Mouse (Mus musculus) right cerebral cortex, postnatal 14 days (tissue): ENCODE data around the gene Pdia5.

Source experiments
- DNase-seq: peaks from one replicate; pipeline ENCODE4 v3.0.0; 2022

Gene Pdia5

DNA sequence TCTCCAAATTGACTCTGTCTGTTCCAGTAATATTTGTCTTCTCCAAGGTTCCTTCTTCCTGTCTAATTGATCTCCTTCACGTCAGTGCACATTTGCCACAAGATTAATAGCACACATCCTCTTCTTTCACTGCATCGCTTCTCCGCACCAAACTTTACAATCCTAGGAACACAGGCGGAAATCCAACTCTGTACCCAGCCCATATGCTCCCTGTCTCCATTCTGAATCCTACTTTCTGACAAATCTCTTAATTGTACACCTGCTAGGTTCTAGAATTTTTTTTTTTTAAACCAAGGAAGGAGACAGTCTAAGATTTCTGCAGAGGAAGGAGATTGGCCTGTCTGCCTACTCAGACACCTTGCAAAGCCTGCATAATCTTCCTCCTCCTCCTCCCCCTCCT is 59.1 kb downstream of the Pdia5 start:
- no peak for DNase-seq

DNA sequence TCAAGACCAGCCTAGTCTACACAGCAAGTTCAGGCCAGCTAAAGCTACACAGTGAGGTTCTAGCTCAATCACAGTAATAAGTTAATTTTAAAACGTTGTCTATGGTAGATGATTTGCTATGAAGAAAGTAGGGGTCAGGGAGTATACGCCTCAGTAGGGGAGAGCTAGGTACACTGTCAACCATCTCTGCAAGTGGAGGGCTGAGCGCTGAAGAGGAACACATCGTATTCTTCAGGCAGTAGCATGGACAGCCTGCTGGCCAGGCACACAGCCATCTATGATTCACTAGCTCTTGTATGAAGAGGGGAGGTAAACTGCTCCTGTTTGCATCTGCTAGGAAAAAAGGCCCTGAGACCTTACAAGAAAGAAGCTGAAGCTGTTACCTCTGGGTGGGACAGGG is 65.7 kb downstream of the Pdia5 start:
- no peak for DNase-seq

DNA sequence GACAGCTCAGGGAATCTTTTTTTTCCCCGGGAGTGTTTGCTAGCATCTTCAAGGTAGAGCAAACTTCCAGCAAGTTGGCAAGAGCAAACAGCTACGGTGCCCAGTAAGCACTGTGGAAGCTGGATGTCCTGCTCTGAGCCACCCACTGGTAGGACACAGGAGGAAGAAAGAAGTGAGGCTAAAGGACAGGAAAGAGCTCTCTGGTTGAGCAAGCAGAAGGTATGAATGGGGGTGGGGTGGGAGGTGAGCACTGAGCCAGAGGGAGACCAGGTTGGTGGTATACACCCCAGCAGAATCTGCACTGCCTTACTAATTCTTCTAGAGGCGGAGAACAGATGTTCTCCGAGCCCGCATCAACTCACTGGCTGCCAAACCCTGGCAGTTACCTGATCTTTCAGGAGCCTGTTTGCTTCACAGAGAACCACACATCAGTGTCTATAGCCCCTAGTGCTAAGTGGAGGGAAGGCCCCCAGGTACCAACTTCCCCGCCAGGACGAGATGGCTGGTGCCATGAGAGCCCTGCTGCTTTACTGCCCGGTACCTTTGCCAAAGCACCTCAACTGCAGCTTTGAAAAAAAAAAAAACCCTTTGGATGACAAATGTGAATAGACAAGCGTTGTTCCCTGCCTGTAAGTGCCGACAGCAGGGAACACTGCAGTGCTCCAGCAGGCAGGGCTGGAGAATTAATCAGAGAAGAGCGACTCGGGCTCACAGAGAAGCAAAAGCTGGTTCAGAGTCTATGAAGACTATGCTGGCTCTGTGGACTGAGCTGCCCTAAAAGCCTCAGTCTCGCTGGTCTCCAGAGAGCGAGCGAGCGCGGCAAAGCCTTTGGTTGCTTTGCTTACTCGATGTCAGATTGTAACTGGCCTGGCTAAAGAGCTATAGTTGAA is 67.2 kb downstream of the Pdia5 start:
- DNase-seq, result no peak

DNA sequence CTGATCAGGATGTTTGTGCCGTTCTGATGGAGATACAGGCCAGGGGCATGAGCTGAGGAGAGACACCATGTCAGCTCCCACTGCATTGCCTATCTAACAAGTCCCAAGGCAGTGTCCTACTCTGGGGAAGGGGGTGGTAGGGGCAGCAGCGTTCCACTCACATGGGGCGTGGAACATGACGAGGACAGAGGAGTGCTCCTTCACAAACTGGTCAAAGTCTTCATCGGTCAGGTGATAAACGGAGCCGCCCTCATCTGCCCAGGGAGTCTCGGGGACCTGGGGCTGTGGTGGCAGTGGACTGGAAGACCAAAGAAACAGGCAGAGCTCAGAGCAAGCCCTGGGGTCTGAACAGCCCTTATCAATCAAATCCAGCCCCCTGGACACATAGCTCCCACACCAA is 68.0 kb downstream of the Pdia5 start:
- no peak for DNase-seq

DNA sequence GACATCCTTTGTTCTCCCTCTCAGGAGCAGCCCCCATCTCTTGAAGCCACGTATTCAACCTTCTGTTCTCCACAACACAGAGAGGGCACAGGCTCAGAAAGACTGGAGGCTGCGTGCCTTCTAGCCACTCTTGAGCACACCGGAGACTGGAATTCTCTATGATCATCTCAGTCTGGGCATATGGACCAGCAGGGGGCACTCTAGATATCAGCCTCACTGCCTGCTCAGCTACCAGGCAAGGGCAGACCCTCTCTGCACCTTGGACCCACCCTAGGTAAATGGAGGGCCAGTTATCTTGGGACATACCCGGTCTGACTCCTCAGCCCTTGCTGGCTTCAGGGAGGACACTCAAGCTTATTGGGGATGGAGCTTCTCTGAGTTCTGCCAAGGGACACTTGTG is 68.5 kb downstream of the Pdia5 start:
- peak; percentile 29 for DNase-seq

DNA sequence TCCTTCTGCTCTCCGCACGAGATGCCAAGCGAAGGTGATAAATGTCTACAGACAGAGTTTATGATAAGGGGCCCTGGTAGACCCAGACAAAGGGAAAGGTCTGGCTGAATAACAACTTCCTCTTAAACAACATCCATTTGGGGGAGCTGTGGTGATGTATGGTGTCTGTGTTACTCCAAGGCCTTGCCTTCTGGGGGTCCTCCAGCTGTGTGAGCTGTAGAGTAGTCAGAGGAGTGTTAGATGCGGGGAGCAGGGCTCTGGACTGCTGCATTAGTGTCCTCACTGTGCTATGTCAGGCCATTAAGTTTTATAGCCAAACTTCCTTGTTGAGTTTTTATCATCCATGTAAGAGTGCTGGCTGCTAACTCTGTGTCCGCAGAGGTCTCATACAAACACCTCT is 76.1 kb downstream of the Pdia5 start:
- DNase-seq, result no peak

DNA sequence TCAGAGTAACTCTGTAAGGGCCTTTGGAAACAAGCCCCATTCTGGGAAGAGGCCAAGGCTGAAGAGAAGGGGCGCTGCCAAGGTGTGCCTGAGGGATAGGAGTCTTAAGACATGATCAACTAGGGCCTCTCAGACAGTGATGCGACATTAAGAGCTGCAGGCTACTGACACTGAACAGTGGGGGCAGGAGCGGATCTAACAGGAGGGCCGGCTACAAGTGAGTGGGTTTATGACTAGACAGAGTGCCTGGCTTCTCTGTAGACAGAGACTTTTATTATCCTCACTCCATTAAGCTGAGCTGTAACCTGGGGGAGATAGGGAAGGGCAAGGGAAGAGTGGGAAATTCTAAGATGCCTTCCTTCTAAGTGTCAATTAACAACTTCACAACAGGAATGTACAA is 84.0 kb downstream of the Pdia5 start:
- no peak for DNase-seq

DNA sequence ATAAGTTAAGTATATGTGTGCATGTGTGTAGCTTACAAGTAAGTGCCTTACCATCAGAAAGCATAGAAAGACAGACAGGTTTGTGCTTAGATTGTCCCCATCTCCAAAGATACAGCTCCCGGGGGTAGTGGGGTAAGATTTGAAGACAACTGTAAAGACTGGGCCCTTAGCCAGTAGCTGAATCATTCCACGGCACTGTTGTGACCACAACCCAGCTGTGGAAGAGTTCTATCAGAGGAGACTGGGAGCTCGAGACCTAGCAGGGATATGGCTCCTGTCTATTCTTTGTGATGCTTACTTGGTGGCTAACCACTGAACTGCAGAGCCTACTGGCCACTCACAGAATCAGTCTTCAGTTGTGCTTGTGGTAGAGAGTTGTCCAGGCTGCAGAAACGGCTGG is 84.5 kb downstream of the Pdia5 start:
- no peak for DNase-seq

DNA sequence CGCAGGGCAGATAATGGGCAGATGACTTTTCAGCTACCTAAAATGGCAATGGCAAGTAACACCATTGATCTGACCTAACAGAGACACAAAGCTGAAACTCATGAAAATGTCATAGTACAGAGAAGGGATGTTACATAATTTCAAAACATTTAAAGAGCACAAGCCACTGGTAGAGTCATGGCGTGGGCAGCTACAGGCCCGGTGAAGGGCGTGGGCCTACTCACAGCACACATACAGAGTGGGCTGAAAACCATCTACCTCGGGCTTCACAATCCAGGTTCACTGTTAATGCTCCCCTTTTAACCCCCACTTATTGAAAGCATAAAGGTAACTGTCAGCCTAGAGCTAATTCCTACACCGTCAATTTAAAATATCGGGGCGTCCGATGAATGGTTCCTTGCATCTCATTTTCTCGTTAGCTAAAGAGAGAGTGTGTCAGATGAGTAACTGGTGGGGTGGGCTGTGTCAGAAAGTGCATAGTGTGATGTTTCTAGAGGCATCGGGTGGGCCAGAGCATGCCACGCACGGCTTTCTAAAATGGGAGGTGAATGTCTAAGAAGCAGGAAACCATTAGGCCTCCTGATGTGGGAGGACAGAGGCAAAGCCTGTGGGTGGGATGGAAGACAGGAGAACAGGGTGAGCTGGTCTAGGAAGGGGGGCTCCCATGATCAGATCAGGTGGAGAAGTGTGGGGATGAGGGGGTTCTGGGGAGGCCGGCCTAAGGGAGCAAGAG is 85.2 kb downstream of the Pdia5 start:
- no peak for DNase-seq

DNA sequence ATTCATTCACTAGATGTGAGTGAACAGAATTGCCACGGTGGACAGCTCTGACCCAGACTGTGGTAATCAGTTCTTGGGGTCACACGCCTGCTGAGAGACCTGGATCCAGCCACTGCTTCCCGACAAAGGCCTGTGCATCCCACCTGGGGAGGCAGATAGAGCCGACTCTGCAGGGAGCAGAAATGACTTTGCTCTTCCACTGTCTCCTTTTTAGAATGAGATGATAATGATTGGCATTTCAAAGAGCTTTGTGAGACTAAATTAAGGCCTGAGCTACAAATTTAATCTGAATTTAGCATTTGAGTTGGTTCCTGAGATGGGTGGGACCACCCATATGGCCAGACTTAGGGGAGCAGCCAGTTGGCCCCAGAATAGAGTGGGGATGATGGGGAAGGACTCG is 85.8 kb downstream of the Pdia5 start:
- no peak for DNase-seq

DNA sequence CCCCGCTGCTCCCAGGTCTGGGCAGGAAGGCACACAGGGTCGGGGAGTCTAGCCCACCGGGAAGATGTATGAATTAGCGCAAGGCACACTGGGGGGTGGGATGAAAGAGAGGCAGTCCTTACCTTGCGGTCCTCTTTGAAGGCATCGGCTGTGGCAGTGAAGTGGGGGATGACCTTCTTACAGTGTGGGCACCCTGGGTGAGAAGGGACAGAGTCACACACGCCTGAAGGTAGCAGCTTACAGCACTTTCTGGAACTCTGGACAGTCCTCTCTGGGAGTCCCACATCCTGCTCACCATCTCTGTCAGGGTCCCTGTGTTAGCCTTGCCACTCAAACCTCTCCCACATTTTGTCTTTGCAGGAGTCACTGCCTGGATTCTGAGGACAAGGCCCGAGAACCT is 86.8 kb downstream of the Pdia5 start:
- no peak for DNase-seq

DNA sequence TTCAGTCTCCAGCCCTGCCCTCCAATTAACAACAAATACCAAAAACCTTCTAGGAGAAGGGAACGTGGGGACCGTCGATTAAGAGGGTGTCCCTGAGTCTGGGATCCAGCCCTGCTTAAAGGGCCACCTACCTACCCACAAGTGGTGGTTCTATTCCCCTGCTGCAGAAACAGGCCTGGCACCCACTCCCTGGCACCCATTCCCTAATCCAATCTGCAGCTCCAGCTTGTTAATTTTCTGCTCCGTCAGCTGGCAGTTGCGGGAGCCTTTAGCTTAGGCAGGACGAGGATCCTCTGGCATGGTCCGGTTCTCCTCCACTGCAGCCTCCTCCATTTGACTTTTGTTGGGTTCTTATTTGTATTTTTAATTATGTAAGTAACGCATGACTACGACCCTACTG is 87.3 kb downstream of the Pdia5 start:
- DNase-seq, result no peak

DNA sequence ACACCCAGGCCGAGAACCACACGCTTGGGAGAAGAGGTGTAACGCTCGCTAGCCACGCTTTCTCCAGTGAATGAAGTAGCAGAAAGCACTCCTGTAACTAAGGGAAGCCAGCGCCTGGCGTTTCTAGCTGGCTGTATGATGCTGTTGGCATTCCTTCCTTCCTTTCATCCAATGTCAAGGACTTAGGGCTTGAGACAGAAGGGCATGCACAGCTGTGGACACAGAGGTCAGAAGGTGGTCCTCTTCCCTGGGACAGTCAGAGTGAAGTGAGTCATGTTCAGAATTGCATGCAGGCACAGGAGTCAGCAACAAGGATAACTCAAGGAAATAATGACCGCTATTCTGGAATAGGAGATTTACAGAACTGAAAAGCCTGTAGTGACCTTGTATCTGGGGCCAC is 97.9 kb downstream of the Pdia5 start:
- DNase-seq, result no peak

DNA sequence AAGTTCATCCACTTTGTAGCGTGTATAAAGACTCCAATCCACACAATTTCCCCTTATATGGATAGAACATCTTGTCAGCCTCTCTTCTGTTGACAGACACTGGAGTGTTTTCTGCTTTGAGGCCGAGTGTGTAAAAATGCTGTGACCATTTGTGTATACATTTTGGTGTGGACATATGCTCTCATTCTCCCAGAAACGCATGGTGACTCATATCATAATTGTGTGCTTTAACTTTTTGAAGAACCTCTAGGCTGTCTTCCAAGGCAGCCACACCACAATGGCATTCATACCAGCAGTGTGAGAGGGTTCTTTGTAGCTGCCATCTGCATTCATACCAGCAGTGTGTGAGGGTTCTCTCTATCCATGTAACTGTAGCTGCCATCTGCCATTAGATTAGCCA is 105.0 kb downstream of the Pdia5 start:
- no peak for DNase-seq

DNA sequence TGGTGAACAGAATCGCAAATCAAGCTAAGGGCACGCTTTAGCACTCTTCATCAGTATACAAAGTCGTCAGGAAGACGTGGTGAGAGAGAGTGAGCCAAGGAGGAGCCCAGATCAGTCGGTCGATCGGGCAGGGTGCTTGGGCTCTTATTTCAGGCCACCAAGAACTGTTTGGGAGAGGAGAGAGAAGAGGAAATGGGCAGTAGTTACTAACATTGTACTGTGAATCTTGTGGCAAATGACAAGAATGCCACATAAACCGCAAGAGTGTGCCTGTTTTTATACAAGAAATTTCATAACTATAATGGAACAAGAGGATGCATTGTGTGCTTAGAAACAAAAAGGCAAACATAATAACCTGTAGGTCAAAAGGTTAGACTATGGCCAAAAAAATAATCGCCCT is 110.6 kb downstream of the Pdia5 start:
- DNase-seq, result no peak

DNA sequence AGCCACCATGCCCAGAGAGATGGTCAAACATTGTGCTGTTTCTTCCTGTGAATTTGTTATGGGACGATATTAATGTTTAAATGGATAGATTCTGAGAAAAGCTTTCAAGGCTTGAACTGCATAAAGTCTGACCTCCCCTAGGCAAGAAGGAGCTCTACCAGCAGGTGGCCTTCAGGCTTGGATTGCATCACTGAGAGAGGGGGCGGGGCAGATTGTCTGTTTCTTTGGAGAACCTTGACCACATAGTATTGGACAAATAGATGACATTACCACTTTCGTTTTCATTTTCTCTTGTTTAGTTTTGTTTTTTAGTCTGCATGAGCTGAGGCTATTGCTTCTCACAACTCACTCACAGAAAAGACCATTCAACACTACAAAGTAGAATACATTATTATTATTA is 111.3 kb downstream of the Pdia5 start:
- no peak for DNase-seq

DNA sequence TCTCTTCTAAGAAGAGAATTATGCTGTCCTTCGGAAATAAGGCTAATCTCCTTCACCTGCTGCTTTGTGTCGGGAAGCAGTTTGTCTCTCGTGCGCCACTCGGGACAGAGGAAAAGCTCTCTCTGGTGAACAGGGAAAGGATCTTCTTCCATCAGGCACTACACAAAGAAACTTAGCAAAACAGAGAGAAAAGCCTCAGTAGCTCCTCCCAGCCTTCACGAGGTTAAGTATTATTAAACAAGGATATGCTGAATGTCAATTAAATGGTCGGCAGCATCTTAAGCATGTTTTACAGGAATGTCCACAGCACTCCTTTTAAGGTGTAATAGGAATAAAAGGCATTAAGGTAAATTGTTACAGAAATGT is 126.6 kb downstream of the Pdia5 start:
- DNase-seq, result no peak

DNA sequence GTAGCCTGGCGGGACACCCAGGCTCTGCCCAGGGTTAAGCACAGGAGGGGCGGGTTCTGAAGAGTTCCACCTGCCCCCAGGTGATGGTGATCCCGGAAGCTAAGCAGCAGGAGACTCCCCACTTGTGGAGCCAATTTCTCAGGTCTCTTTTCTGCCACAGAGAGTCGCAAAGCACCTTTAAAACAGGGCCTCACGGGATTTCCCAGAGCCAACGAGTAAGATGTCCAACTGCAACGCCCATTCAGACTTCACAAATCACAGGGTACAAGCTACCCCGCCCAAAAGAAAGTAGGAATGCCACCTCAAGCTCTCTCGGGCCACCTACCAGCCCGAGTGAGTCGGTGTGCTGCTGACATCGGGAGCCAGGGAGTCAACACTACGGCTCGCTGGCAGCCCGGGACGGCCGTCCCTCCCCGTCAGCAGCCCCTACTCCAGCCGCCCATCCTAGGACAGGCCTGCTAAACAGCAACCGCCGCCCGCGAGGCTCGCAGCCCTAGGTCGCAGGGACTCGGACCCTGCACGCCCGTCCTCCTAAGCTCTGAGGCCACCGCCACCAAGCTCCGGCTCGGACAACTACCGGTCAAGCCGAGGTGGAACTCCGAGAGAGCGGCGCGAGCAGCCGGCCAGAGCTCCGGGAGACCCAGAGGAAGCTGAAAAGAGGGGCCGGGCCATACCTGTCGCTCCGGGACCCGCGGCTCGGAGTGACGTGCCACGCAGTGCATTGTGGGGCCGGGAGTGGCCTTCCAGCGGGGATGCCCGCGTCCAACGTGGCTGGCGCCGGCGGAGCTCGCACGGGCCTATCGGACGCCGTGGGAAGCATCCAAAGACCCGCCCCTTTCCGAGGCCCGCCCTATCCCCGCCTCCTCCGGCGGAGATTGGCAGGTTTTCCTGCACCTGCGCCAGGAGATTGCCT is 127.3 kb downstream of the Pdia5 start, which contains the start of gene Sec22a:
Gene Sec22a (minus strand): TSS at position 769 of the 913 bp plus-strand sequence.
- DNase-seq, result peak; percentile 95

DNA sequence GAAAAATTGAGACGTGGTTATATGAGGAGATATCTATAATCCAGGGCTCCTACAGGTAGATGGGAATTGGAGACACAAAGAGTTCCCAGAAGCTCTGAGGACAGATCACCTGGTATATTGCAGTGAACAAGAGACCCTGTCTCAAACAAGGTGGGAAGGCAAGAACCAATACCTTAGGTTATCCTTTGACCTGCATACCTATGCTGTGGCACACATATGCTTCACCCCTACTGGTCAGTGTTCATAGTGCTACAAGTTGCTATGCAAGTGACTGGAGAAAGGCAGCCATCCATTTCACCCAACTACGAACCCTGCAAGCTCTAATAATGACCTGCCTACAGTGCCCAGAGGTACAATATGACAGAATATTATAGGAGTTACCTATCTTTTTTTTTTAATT is 128.5 kb downstream of the Pdia5 start:
- DNase-seq, result no peak

DNA sequence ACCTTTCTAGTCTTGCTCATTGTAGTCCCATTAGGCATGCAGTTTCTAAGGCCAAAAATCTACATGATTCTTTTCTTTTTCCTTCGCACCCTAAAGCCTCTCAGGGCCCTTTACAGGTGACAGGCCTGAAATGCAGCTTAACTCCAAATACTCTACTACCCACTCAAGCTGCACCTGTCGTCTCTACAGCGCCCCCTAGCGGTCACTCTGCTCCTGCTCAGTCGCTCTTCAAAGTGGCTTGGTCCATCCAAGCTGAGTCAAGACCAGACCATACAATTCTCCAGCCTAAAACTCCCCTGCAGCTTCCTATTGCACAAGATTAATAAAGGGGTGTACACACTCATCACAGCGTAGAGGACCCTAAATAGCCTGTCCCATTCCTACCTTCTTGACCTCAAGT is 130.1 kb downstream of the Pdia5 start:
- DNase-seq, result peak; percentile 55

DNA sequence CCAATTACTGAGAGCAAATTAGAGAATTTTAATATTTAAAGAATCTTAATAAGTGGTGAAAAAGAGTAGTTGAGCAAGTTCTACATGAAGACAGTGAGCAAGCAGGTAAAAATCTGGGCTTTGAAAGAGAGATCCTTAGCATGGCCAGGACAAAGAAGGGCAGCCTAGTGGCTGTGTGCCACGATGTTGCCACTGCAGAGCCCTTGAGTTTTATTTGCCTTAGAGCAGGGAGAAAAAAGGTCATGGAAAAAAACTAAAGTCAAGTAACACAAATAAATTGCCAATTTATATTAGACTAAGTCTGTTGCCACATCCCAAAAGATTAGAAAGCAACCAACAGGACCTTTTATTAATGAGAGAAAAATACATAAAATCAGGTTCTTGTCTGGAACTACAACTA is 133.2 kb downstream of the Pdia5 start:
- DNase-seq, result no peak
